Mouse (Mus musculus) right cerebral cortex, adult 18-20 months (tissue): ENCODE measurements around the gene Foxn3.

ENCODE experiments used
- DNase-seq: peaks from one replicate; pipeline ENCODE4 v3.0.0; 2022; ENCODE audit warnings: mixed read lengths

Foxn3 gene

GRCm38 (mm10) chr12:99380855-99381262 is 182.5 kb downstream of the Foxn3 start:
- DNase-seq = no peak

- no peak for DNase-seq
Measured at GRCm38 (mm10) chr12:99380124-99380523, 183.3 kb downstream of the Foxn3 start.

GRCm38 (mm10) chr12:99378284-99378683 is 185.1 kb downstream of the Foxn3 start:
- DNase-seq = peak; percentile 26

- no peak for DNase-seq
Measured at GRCm38 (mm10) chr12:99377705-99378104, 185.7 kb downstream of the Foxn3 start.

- DNase-seq = no peak
Measured at GRCm38 (mm10) chr12:99377069-99377468, 186.3 kb downstream of the Foxn3 start.

- DNase-seq = no peak
Measured at GRCm38 (mm10) chr12:99375878-99376454, 187.4 kb downstream of the Foxn3 start.

GRCm38 (mm10) chr12:99375426-99375825 is 188.0 kb downstream of the Foxn3 start:
- DNase-seq = no peak

- DNase-seq = peak; percentile 26
Measured at GRCm38 (mm10) chr12:99374099-99374600, 189.2 kb downstream of the Foxn3 start.

GRCm38 (mm10) chr12:99373584-99373983 is 189.8 kb downstream of the Foxn3 start:
- no peak for DNase-seq

GRCm38 (mm10) chr12:99371500-99371899 is 191.9 kb downstream of the Foxn3 start:
- DNase-seq = no peak

- DNase-seq = no peak
Measured at GRCm38 (mm10) chr12:99368251-99368650, 195.1 kb downstream of the Foxn3 start.

- DNase-seq = no peak
Measured at GRCm38 (mm10) chr12:99365999-99366398, 197.4 kb downstream of the Foxn3 start.

- no peak for DNase-seq
Measured at GRCm38 (mm10) chr12:99364201-99364600, 199.2 kb downstream of the Foxn3 start.

GRCm38 (mm10) chr12:99363024-99363423 is 200.4 kb downstream of the Foxn3 start:
- no peak for DNase-seq

- no peak for DNase-seq
Measured at GRCm38 (mm10) chr12:99361752-99362132, 201.6 kb downstream of the Foxn3 start.

GRCm38 (mm10) chr12:99360958-99361751 is 202.2 kb downstream of the Foxn3 start:
- no peak for DNase-seq

GRCm38 (mm10) chr12:99358698-99359097 is 204.7 kb downstream of the Foxn3 start:
- no peak for DNase-seq

GRCm38 (mm10) chr12:99356660-99357059 is 206.7 kb downstream of the Foxn3 start:
- DNase-seq = no peak

- no peak for DNase-seq
Measured at GRCm38 (mm10) chr12:99353692-99354091, 209.7 kb downstream of the Foxn3 start.

GRCm38 (mm10) chr12:99352583-99352982 is 210.8 kb downstream of the Foxn3 start:
- no peak for DNase-seq

GRCm38 (mm10) chr12:99352136-99352535 is 211.2 kb downstream of the Foxn3 start:
- no peak for DNase-seq

- no peak for DNase-seq
Measured at GRCm38 (mm10) chr12:99351731-99352130, 211.7 kb downstream of the Foxn3 start.

- no peak for DNase-seq
Measured at GRCm38 (mm10) chr12:99349650-99349997, 213.8 kb downstream of the Foxn3 start.

- DNase-seq = no peak
Measured at GRCm38 (mm10) chr12:99348940-99349649, 214.3 kb downstream of the Foxn3 start.
